Mouse (Mus musculus): ENCODE results near the gene Qdpr.

DNA sequence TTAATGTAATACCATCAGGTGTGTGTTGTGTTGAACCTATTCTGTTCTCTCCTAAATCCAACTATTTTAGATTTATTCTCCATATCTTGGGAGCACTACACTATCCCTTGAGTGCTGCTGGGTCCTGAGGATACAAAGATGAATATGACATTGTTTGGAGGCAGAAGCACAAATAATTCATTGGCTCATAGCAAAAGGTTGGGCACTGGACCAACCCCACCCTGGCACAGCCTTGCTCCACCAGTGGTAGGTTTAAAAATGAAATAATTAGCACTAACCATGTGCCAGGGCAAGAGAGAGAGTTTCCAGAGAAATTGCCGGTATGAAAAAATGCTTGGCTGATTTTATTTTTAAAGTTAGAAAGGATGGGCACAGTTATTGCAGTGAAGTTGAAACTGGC, 23.5 kb upstream of the Qdpr start:
- TF ChIP-seq CTCF (conservative IDR thresholded peaks at IDR 0.05; ENCODE audit: low read length): no peak
- no peak for TF ChIP-seq POU5F1 (IDR thresholded peaks at IDR 0.05; ENCODE audit: borderline replicate concordance, low read length)

All from E14TG2a.4 (cell line).